Mouse (Mus musculus) cortical plate, adult 2 months (tissue): ENCODE data around the gene Olfr186.

ENCODE experiments used
- CTCF ChIP-seq: fragments of 200-500 bp; IDR thresholded peaks from 2 replicates; pipeline ENCODE4 v1.5.1; 2011; ENCODE audit warnings: mild to moderate bottlenecking, control low read depth, low read length; ENCODE audit not compliant: insufficient read depth; ENCODE audit errors: extremely low read depth
- POLR2A ChIP-seq: fragments of 200-500 bp; IDR thresholded peaks from 2 replicates; pipeline ENCODE4 v1.6.1; 2011; ENCODE audit warnings: mild to moderate bottlenecking, low read length, control low read depth; ENCODE audit not compliant: insufficient read depth; ENCODE audit errors: extremely low read depth

DNA sequence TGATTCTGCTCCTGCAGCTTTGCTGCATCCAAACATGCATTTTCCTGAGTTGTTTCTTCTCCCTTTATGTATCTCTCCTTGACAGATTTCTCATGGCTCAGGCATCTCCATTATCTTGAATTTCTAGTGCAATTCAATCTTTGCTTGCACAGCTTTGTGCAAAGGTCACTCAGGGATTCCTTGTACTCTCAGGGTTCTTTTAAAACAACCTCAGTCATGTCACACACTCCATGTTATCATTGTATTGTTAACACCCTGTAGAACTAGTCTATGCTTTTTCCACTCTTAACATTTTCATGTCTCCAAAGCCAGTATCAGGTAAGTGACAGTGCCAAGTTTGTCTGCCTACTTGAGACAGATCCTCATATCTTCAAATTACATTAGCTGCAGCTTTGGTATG is 41.7 kb upstream of the Olfr186 start:
- TF ChIP-seq POLR2A (no peak), CTCF (no peak)
